Mouse (Mus musculus) hematopoietic stem cell, adult 5-6 weeks (primary cell): Measurements from ENCODE around the gene Larp6. TPM values are rescaled to one million over a fixed set of nuclear protein-coding genes. Genes with fewer than 3 reads are reported as not detected.

Experiments
- ATAC-seq, 2 experiments: fragments of 125-278 bp in 1 of 2; replicated peaks in 1 of 2; 2 replicates each; pipeline ENCODE4 v1.8.0; 2016 to 2017; ENCODE audit warnings: inconsistent platforms in 2 of 2, mild to moderate bottlenecking in 2 of 2, moderate number of reproducible peaks in 2 of 2, low read depth in 1 of 2, moderate TSS enrichment in 1 of 2; ENCODE audit not compliant: low FRiP score in 2 of 2, poor library complexity in 2 of 2, severe bottlenecking in 2 of 2, insufficient read depth in 1 of 2, low TSS enrichment in 1 of 2
- total RNA-seq: library from RNA; stranded (forward); fragments of 172-1452, 232-1000 nt; gene quantifications from 2 replicates; pipeline ENCODE4 v1.2.3, GENCODE M21; 2017

Gene Larp6
- total RNA-seq, 1 experiment from 2014 or later = 0.45 TPM

GRCm38 (mm10) chr9:60708606-60709005 is 4.2 kb upstream of the Larp6 start:
- ATAC-seq = no peak

GRCm38 (mm10) chr9:60709721-60710120 is 3.1 kb upstream of the Larp6 start:
- ATAC-seq = no peak

- ATAC-seq = no peak
These were observed 778 bp upstream of the Larp6 start for GRCm38 (mm10) chr9:60712011-60712410.

GRCm38 (mm10) chr9:60713616-60714015 is 827 bp downstream of the Larp6 start:
- ATAC-seq = no peak

- no peak for ATAC-seq
These were observed 1.4 kb downstream of the Larp6 start for GRCm38 (mm10) chr9:60714191-60714590.

GRCm38 (mm10) chr9:60715271-60715670 is 2.5 kb downstream of the Larp6 start:
- ATAC-seq = no peak

GRCm38 (mm10) chr9:60715828-60716227 is 3.0 kb downstream of the Larp6 start:
- ATAC-seq = no peak

- ATAC-seq = peak; percentile 56; a peak in 1 of 4 replicates
These were observed 5.5 kb downstream of the Larp6 start for GRCm38 (mm10) chr9:60718284-60718683.

- no peak for ATAC-seq
These were observed 6.9 kb downstream of the Larp6 start for GRCm38 (mm10) chr9:60719687-60720086.

- ATAC-seq = no peak
These were observed 12.2 kb downstream of the Larp6 start for GRCm38 (mm10) chr9:60724968-60725367.

GRCm38 (mm10) chr9:60734321-60734720 is 21.5 kb downstream of the Larp6 start:
- ATAC-seq = no peak

GRCm38 (mm10) chr9:60739126-60739525 is 26.3 kb downstream of the Larp6 start:
- ATAC-seq = no peak

GRCm38 (mm10) chr9:60741436-60741835 is 28.6 kb downstream of the Larp6 start:
- no peak for ATAC-seq

GRCm38 (mm10) chr9:60742516-60742915 is 29.7 kb downstream of the Larp6 start:
- ATAC-seq = no peak

- ATAC-seq = peak; percentile 52 to 54
These were observed 30.6 kb downstream of the Larp6 start for GRCm38 (mm10) chr9:60743180-60743900.

- peak; percentile 43 to 79 for ATAC-seq
These were observed 31.6 kb downstream of the Larp6 start for GRCm38 (mm10) chr9:60744171-60744969.

- no peak for ATAC-seq
These were observed 32.2 kb downstream of the Larp6 start for GRCm38 (mm10) chr9:60744971-60745370.

- ATAC-seq = no peak
These were observed 33.8 kb downstream of the Larp6 start for GRCm38 (mm10) chr9:60746561-60746960.
